Mouse (Mus musculus): Measurements from ENCODE around the gene Relt. TPM values are rescaled to one million over a fixed set of nuclear protein-coding genes. Genes with fewer than 3 reads are reported as not detected.

Gene Relt
- polyA plus RNA-seq, 2 experiments, result 3.2 to 8.5 TPM

- TF ChIP-seq POLR2A (IDR thresholded peaks at IDR 0.05; ENCODE audit: borderline replicate concordance, extremely low read depth, insufficient read depth, insufficient read length), result no peak
- WGBS, result 59% methylated on average over 5 of the region's 5 CpGs
- H3K27me3 ChIP-seq (ENCODE audit: control insufficient read depth, insufficient read depth, low read length), result no peaks in the 10 kb centered on the region
- DNase-seq (ENCODE audit: low spot score) (peak; percentile 30), ATAC-seq (ENCODE audit: low FRiP score, low read depth) (no peak)
- H3K4me3 ChIP-seq (replicated peaks; ENCODE audit: low read length), result no peak overlapping the region
- 0 out of 2 replicates have a peak overlapping the region, but pooled peaks have one; percentile 21 for H3K9ac ChIP-seq (ENCODE audit: low read depth, low read length, severe bottlenecking)
- no peak overlapping the region for H3K4me2 ChIP-seq (replicated peaks; ENCODE audit: low read depth, low read length, severe bottlenecking)
- H3K4me1 ChIP-seq (ENCODE audit: control insufficient read depth, insufficient read depth, low read length), result peaks cover 37% of the 10 kb centered on the region
- H3K36me3 ChIP-seq (ENCODE audit: control insufficient read depth, insufficient read depth, low read length), result no peaks in the 10 kb centered on the region
- no peak overlapping the region for H3K27ac ChIP-seq (replicated peaks; ENCODE audit: low read depth, low read length)
- H3K9me3 ChIP-seq (ENCODE audit: control insufficient read depth, low read length), result no peaks in the 10 kb centered on the region
Measured at GRCm38 (mm10) chr7:100855795-100856573, 7.3 kb downstream of the Relt start.

- H3K27me3 ChIP-seq (ENCODE audit: control insufficient read depth, insufficient read depth, low read length), result no peaks in the 10 kb centered on the region
- H3K27ac ChIP-seq (replicated peaks; ENCODE audit: low read depth, low read length), result no peak overlapping the region
- H3K4me3 ChIP-seq (replicated peaks; ENCODE audit: low read length), result no peak overlapping the region
- 35% methylated on average over 4 of the region's 4 CpGs for WGBS
- no peak overlapping the region for H3K4me2 ChIP-seq (replicated peaks; ENCODE audit: low read depth, low read length, severe bottlenecking)
- no peaks in the 10 kb centered on the region for H3K9me3 ChIP-seq (ENCODE audit: control insufficient read depth, low read length)
- H3K4me1 ChIP-seq (ENCODE audit: control insufficient read depth, insufficient read depth, low read length), result peaks cover 37% of the 10 kb centered on the region
- H3K9ac ChIP-seq (ENCODE audit: low read depth, low read length, severe bottlenecking), result no peak overlapping the region
- TF ChIP-seq POLR2A (IDR thresholded peaks at IDR 0.05; ENCODE audit: borderline replicate concordance, extremely low read depth, insufficient read depth, insufficient read length), result no peak
- no peak for DNase-seq (ENCODE audit: low spot score)
- no peaks in the 10 kb centered on the region for H3K36me3 ChIP-seq (ENCODE audit: control insufficient read depth, insufficient read depth, low read length)
- ATAC-seq (ENCODE audit: low FRiP score, low read depth), result no peak
Measured at GRCm38 (mm10) chr7:100855300-100855699, 7.9 kb downstream of the Relt start.

- ATAC-seq (ENCODE audit: low FRiP score, low read depth) (no peak), DNase-seq (ENCODE audit: low spot score) (no peak)
- no peaks in the 10 kb centered on the region for H3K36me3 ChIP-seq (ENCODE audit: control insufficient read depth, insufficient read depth, low read length)
- H3K9me3 ChIP-seq (ENCODE audit: control insufficient read depth, low read length), result no peaks in the 10 kb centered on the region
- no peaks in the 10 kb centered on the region for H3K27me3 ChIP-seq (ENCODE audit: control insufficient read depth, insufficient read depth, low read length)
- WGBS, result 45% methylated on average over 4 of the region's 5 CpGs
- H3K9ac ChIP-seq (ENCODE audit: low read depth, low read length, severe bottlenecking), result no peak overlapping the region
- H3K4me2 ChIP-seq (replicated peaks; ENCODE audit: low read depth, low read length, severe bottlenecking), result no peak overlapping the region
- peaks cover 37% of the 10 kb centered on the region for H3K4me1 ChIP-seq (ENCODE audit: control insufficient read depth, insufficient read depth, low read length)
- H3K4me3 ChIP-seq (replicated peaks; ENCODE audit: low read length), result no peak overlapping the region
- TF ChIP-seq POLR2A (IDR thresholded peaks at IDR 0.05; ENCODE audit: borderline replicate concordance, extremely low read depth, insufficient read depth, insufficient read length), result no peak
- H3K27ac ChIP-seq (replicated peaks; ENCODE audit: low read depth, low read length), result no peak overlapping the region
Measured at GRCm38 (mm10) chr7:100854861-100855260, 8.4 kb downstream of the Relt start.

GRCm38 (mm10) chr7:100854137-100854814 lies 9.0 kb downstream of the Relt start:
- DNase-seq (ENCODE audit: low spot score) (no peak), ATAC-seq (ENCODE audit: low FRiP score, low read depth) (no peak)
- H3K4me2 ChIP-seq (replicated peaks; ENCODE audit: low read depth, low read length, severe bottlenecking), result no peak overlapping the region
- peaks cover 37% of the 10 kb centered on the region for H3K4me1 ChIP-seq (ENCODE audit: control insufficient read depth, insufficient read depth, low read length)
- no peak for TF ChIP-seq POLR2A (IDR thresholded peaks at IDR 0.05; ENCODE audit: borderline replicate concordance, extremely low read depth, insufficient read depth, insufficient read length)
- no peaks in the 10 kb centered on the region for H3K9me3 ChIP-seq (ENCODE audit: control insufficient read depth, low read length)
- no peak overlapping the region for H3K27ac ChIP-seq (replicated peaks; ENCODE audit: low read depth, low read length)
- no peaks in the 10 kb centered on the region for H3K27me3 ChIP-seq (ENCODE audit: control insufficient read depth, insufficient read depth, low read length)
- no peak overlapping the region for H3K4me3 ChIP-seq (replicated peaks; ENCODE audit: low read length)
- H3K36me3 ChIP-seq (ENCODE audit: control insufficient read depth, insufficient read depth, low read length), result no peaks in the 10 kb centered on the region
- no peak overlapping the region for H3K9ac ChIP-seq (ENCODE audit: low read depth, low read length, severe bottlenecking)
- 39% methylated on average over 6 of the region's 6 CpGs for WGBS

- Histone ChIP-seq H3K27me3 (ENCODE audit: control insufficient read depth, insufficient read depth, low read length) (no peaks in the 10 kb centered on the region), H3K9ac (ENCODE audit: low read depth, low read length, severe bottlenecking) (no peak overlapping the region), H3K9me3 (ENCODE audit: control insufficient read depth, low read length) (no peaks in the 10 kb centered on the region), H3K36me3 (ENCODE audit: control insufficient read depth, insufficient read depth, low read length) (no peaks in the 10 kb centered on the region), H3K27ac (replicated peaks; ENCODE audit: low read depth, low read length) (no peak overlapping the region), H3K4me3 (replicated peaks; ENCODE audit: low read length) (no peak overlapping the region), H3K4me1 (ENCODE audit: control insufficient read depth, insufficient read depth, low read length) (peaks cover 37% of the 10 kb centered on the region), H3K4me2 (replicated peaks; ENCODE audit: low read depth, low read length, severe bottlenecking) (no peak overlapping the region)
- DNase-seq (ENCODE audit: low spot score) (no peak), ATAC-seq (ENCODE audit: low FRiP score, low read depth) (no peak)
- no peak for TF ChIP-seq POLR2A (IDR thresholded peaks at IDR 0.05; ENCODE audit: borderline replicate concordance, extremely low read depth, insufficient read depth, insufficient read length)
- 60% methylated on average over 3 of the region's 3 CpGs for WGBS
Measured at GRCm38 (mm10) chr7:100853396-100853795, 9.8 kb downstream of the Relt start.
